Mouse (Mus musculus): ENCODE data around the gene Ciart.
"Not testable (repeated sequence)": the region's sequence is repeated elsewhere in the genome, so short reads cannot be mapped to it uniquely, and the experiment has no call there.

The Ciart gene

GRCm38 (mm10) chr3:95881979-95882815 is at the start of gene Ciart:
TSS of gene Ciart (minus strand) at chr3:95882251.
- peak; percentile 92 for DNase-seq (ENCODE audit: low read depth)

- DNase-seq (ENCODE audit: low read depth), result no peak
Measured at GRCm38 (mm10) chr3:95931471-95931870, 49.4 kb upstream of the Ciart start.

GRCm38 (mm10) chr3:95930471-95930789 is 48.4 kb upstream of the Ciart start:
- peak; percentile 21 for DNase-seq (ENCODE audit: low read depth)

- DNase-seq (ENCODE audit: low read depth), result peak; percentile 66
Measured at GRCm38 (mm10) chr3:95929581-95930470, 47.8 kb upstream of the Ciart start.

GRCm38 (mm10) chr3:95928658-95929503 is 46.8 kb upstream of the Ciart start, which contains the start of gene Anp32e:
TSS of gene Anp32e (plus strand) at chr3:95929246.
- peak; percentile 99 for DNase-seq (ENCODE audit: low read depth)

- DNase-seq (ENCODE audit: low read depth), result no peak
Measured at GRCm38 (mm10) chr3:95928261-95928657, 46.2 kb upstream of the Ciart start.

- no peak for DNase-seq (ENCODE audit: low read depth)
Measured at GRCm38 (mm10) chr3:95925087-95925486, 43.0 kb upstream of the Ciart start.

- DNase-seq (ENCODE audit: low read depth), result no peak
Measured at GRCm38 (mm10) chr3:95924185-95924584, 42.1 kb upstream of the Ciart start.

GRCm38 (mm10) chr3:95923429-95923828 is 41.4 kb upstream of the Ciart start:
- DNase-seq (ENCODE audit: low read depth), result not testable (repeated sequence)

GRCm38 (mm10) chr3:95920532-95920931 is 38.5 kb upstream of the Ciart start:
- DNase-seq (ENCODE audit: low read depth), result not testable (repeated sequence)

GRCm38 (mm10) chr3:95916760-95917159 is 34.7 kb upstream of the Ciart start:
- DNase-seq (ENCODE audit: low read depth), result no peak

GRCm38 (mm10) chr3:95914706-95915105 is 32.7 kb upstream of the Ciart start:
- DNase-seq (ENCODE audit: low read depth), result no peak

GRCm38 (mm10) chr3:95907613-95908012 is 25.6 kb upstream of the Ciart start:
- peak; percentile 62 for DNase-seq (ENCODE audit: low read depth)

GRCm38 (mm10) chr3:95906860-95907259 is 24.8 kb upstream of the Ciart start:
- peak; percentile 61 for DNase-seq (ENCODE audit: low read depth)

GRCm38 (mm10) chr3:95905940-95906492 is 24.0 kb upstream of the Ciart start:
- peak; percentile 82 for DNase-seq (ENCODE audit: low read depth)

- no peak for DNase-seq (ENCODE audit: low read depth)
Measured at GRCm38 (mm10) chr3:95905146-95905939, 23.3 kb upstream of the Ciart start.

GRCm38 (mm10) chr3:95904568-95904967 is 22.5 kb upstream of the Ciart start, which contains the start of gene Car14:
TSS of gene Car14 (minus strand) at chr3:95904691.
- DNase-seq (ENCODE audit: low read depth), result no peak

GRCm38 (mm10) chr3:95903753-95904502 is 21.9 kb upstream of the Ciart start:
- no peak for DNase-seq (ENCODE audit: low read depth)

- DNase-seq (ENCODE audit: low read depth), result no peak
Measured at GRCm38 (mm10) chr3:95902643-95903042, 20.6 kb upstream of the Ciart start.

GRCm38 (mm10) chr3:95902373-95902625 is 20.2 kb upstream of the Ciart start:
- DNase-seq (ENCODE audit: low read depth), result no peak

Data from NIH3T3 (cell line).